Mouse (Mus musculus): ENCODE data around the gene Vrk3.

- TF ChIP-seq CTCF (IDR thresholded peaks at IDR 0.05; ENCODE audit: low read depth, low read length) (no peak), POLR2A (IDR thresholded peaks at IDR 0.05; ENCODE audit: extremely low read depth, insufficient read depth, low read length) (no peak)
Measured at GRCm38 (mm10) chr7:44747115-44747514, 1.1 kb upstream of the Vrk3 start.

All from liver, adult 2 months (tissue).